Mouse (Mus musculus): ENCODE results near the gene St6galnac5. TPM values are rescaled to one million over a fixed set of nuclear protein-coding genes. Genes with fewer than 3 reads are reported as not detected.
A peak's percentile ranks its signal among the peaks of the same experiment; 100 is the strongest.

Gene St6galnac5
- polyA plus RNA-seq, 1 experiment from 2014 or later: 0.11 TPM

- ATAC-seq (replicated peaks; ENCODE audit: extremely low read depth, insufficient read depth, low FRiP score): no peak
Measured at GRCm38 (mm10) chr3:152929256-152929787, 52.7 kb downstream of the St6galnac5 start.

GRCm38 (mm10) chr3:152928287-152928975 is 53.6 kb downstream of the St6galnac5 start:
- H3K9me3 ChIP-seq (replicated peaks; ENCODE audit: control insufficient read depth, low read length): no peaks in the 10 kb centered on the region
- H3K4me2 ChIP-seq (ENCODE audit: low read depth, low read length): peak overlapping the region; percentile 38
- H3K27ac ChIP-seq (ENCODE audit: low read length): peak overlapping the region; percentile 66; the same call in 1 of the 2 replicates
- peak overlapping the region; percentile 7; the same call in 1 of the 2 replicates for H3K9ac ChIP-seq (ENCODE audit: low read length)
- peak; percentile 41; the same call in 1 of the 2 replicates for ATAC-seq (replicated peaks; ENCODE audit: extremely low read depth, insufficient read depth, low FRiP score)
- no peak overlapping the region for H3K4me3 ChIP-seq (ENCODE audit: low read length)
- H3K36me3 ChIP-seq (ENCODE audit: control insufficient read depth, insufficient read depth): no peaks in the 10 kb centered on the region
- no peaks in the 10 kb centered on the region for H3K27me3 ChIP-seq (ENCODE audit: control insufficient read depth, insufficient read depth, low read length)
- 50% methylated on average over 13 of the region's 13 CpGs for WGBS
- peaks cover 6% of the 10 kb centered on the region; the same call in 1 of the 2 replicates for H3K4me1 ChIP-seq (ENCODE audit: control insufficient read depth, insufficient read depth, low read length)

More at GRCm38 (mm10) chr3:152929256-152929787, 52.7 kb downstream of the St6galnac5 start:
- peaks cover 6% of the 10 kb centered on the region; the same call in 1 of the 2 replicates for H3K4me1 ChIP-seq (ENCODE audit: control insufficient read depth, insufficient read depth, low read length)
- H3K9me3 ChIP-seq (replicated peaks; ENCODE audit: control insufficient read depth, low read length): no peaks in the 10 kb centered on the region
- H3K4me3 ChIP-seq (ENCODE audit: low read length): no peak overlapping the region
- H3K27ac ChIP-seq (ENCODE audit: low read length): peak overlapping the region; percentile 10; the same call in 1 of the 2 replicates
- no peak overlapping the region for H3K9ac ChIP-seq (ENCODE audit: low read length)
- peak overlapping the region; percentile 38 for H3K4me2 ChIP-seq (ENCODE audit: low read depth, low read length)
- 72% methylated on average over 10 of the region's 10 CpGs for WGBS
- H3K36me3 ChIP-seq (ENCODE audit: control insufficient read depth, insufficient read depth): no peaks in the 10 kb centered on the region
- H3K27me3 ChIP-seq (ENCODE audit: control insufficient read depth, insufficient read depth, low read length): no peaks in the 10 kb centered on the region

DNA sequence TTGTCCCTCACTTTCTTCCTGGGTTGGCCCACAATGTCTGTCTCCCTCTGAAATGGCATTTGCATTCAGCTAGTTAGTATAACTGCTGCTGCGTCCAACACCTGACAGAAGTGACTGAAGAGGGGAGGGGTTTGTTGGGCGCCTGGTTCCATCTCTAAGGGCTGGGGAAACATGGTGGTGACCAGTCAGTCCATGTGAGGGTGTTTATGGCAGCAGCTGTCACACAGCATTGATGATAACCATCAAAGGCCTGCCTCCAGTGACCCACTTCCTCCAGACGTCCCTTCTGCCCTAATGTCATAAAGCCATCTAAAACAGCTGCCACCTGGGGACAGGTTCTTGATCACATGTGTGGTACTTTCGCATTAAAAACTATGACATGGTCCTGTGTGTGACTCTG is 55.9 kb downstream of the St6galnac5 start:
- no peak for ATAC-seq (replicated peaks; ENCODE audit: extremely low read depth, insufficient read depth, low FRiP score)
- Histone ChIP-seq H3K4me2 (ENCODE audit: low read depth, low read length) (no peak overlapping the region), H3K9ac (ENCODE audit: low read length) (no peak overlapping the region), H3K36me3 (ENCODE audit: control insufficient read depth, insufficient read depth) (no peaks in the 10 kb centered on the region), H3K27me3 (ENCODE audit: control insufficient read depth, insufficient read depth, low read length) (no peaks in the 10 kb centered on the region), H3K9me3 (replicated peaks; ENCODE audit: control insufficient read depth, low read length) (no peaks in the 10 kb centered on the region), H3K4me3 (ENCODE audit: low read length) (no peak overlapping the region), H3K4me1 (ENCODE audit: control insufficient read depth, insufficient read depth, low read length) (peaks cover 6% of the 10 kb centered on the region; the same call in 1 of the 2 replicates), H3K27ac (ENCODE audit: low read length) (no peak overlapping the region)
- 63% methylated on average over 4 of the region's 4 CpGs for whole genome bisulfite sequencing

DNA sequence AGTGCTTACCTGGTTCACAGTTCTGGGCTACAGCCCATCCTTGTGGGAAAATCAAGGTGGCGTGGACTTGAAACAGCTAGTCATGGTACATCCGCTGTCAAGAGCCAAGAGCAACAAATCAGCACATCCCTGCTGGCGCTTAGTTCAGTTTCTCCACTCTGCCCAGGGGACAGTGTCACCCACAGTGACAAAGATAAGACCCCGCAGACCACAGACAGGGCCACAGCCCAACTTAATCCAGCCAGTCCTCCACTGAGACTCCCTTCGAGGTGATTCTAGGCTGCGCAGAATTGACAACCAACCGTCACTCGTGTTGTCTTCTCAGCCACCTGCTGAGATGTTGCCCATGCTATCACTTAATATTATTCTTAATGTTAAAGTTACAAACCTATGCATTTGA is 56.7 kb downstream of the St6galnac5 start:
- Histone ChIP-seq H3K4me3 (ENCODE audit: low read length) (no peak overlapping the region), H3K27me3 (ENCODE audit: control insufficient read depth, insufficient read depth, low read length) (no peaks in the 10 kb centered on the region), H3K9ac (ENCODE audit: low read length) (no peak overlapping the region), H3K36me3 (ENCODE audit: control insufficient read depth, insufficient read depth) (no peaks in the 10 kb centered on the region), H3K27ac (ENCODE audit: low read length) (no peak overlapping the region), H3K4me1 (ENCODE audit: control insufficient read depth, insufficient read depth, low read length) (peaks cover 6% of the 10 kb centered on the region; the same call in 1 of the 2 replicates), H3K9me3 (replicated peaks; ENCODE audit: control insufficient read depth, low read length) (no peaks in the 10 kb centered on the region), H3K4me2 (ENCODE audit: low read depth, low read length) (no peak overlapping the region)
- no peak for ATAC-seq (replicated peaks; ENCODE audit: extremely low read depth, insufficient read depth, low FRiP score)
- 72% methylated on average over 8 of the region's 8 CpGs for WGBS

GRCm38 (mm10) chr3:152923530-152923929 is 58.5 kb downstream of the St6galnac5 start:
- ATAC-seq (replicated peaks; ENCODE audit: extremely low read depth, insufficient read depth, low FRiP score): no peak
- Histone ChIP-seq H3K4me1 (ENCODE audit: control insufficient read depth, insufficient read depth, low read length) (peaks cover 2% of the 10 kb centered on the region; the same call in 1 of the 2 replicates), H3K9me3 (replicated peaks; ENCODE audit: control insufficient read depth, low read length) (no peaks in the 10 kb centered on the region), H3K36me3 (ENCODE audit: control insufficient read depth, insufficient read depth) (no peaks in the 10 kb centered on the region), H3K27me3 (ENCODE audit: control insufficient read depth, insufficient read depth, low read length) (no peaks in the 10 kb centered on the region), H3K9ac (ENCODE audit: low read length) (no peak overlapping the region), H3K27ac (ENCODE audit: low read length) (no peak overlapping the region), H3K4me3 (ENCODE audit: low read length) (no peak overlapping the region), H3K4me2 (ENCODE audit: low read depth, low read length) (no peak overlapping the region)
- 58% methylated on average over 15 of the region's 15 CpGs for WGBS

DNA sequence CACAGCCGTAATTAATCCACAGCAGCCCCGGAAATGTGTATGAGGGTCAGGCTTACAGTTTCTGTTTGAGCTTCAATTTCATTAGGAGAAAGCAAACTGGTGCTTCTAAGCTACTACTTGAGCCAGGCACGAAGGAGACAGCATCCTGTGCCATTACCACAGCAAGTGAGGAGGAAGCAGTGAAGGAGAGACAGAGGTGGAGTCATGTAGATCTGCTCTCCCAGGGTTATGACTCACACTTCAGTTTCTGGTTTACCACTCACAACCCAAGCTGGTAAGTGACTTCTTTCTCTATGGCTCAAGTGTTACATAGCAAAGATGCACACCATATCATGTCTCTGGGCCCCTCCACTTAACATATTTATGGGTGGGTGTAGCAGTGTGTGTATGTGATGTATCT is 61.7 kb downstream of the St6galnac5 start:
- Histone ChIP-seq H3K27me3 (ENCODE audit: control insufficient read depth, insufficient read depth, low read length) (no peaks in the 10 kb centered on the region), H3K9ac (ENCODE audit: low read length) (no peak overlapping the region), H3K27ac (ENCODE audit: low read length) (no peak overlapping the region), H3K9me3 (replicated peaks; ENCODE audit: control insufficient read depth, low read length) (no peaks in the 10 kb centered on the region; the same call in 1 of the 2 replicates), H3K4me2 (ENCODE audit: low read depth, low read length) (no peak overlapping the region), H3K36me3 (ENCODE audit: control insufficient read depth, insufficient read depth) (no peaks in the 10 kb centered on the region), H3K4me3 (ENCODE audit: low read length) (no peak overlapping the region), H3K4me1 (ENCODE audit: control insufficient read depth, insufficient read depth, low read length) (no peaks in the 10 kb centered on the region)
- ATAC-seq (replicated peaks; ENCODE audit: extremely low read depth, insufficient read depth, low FRiP score): no peak
- WGBS: 68% methylated on average over 3 of the region's 3 CpGs

- Histone ChIP-seq H3K27me3 (ENCODE audit: control insufficient read depth, insufficient read depth, low read length) (no peaks in the 10 kb centered on the region), H3K4me2 (ENCODE audit: low read depth, low read length) (no peak overlapping the region), H3K4me1 (ENCODE audit: control insufficient read depth, insufficient read depth, low read length) (no peaks in the 10 kb centered on the region), H3K4me3 (ENCODE audit: low read length) (no peak overlapping the region), H3K36me3 (ENCODE audit: control insufficient read depth, insufficient read depth) (no peaks in the 10 kb centered on the region), H3K9me3 (replicated peaks; ENCODE audit: control insufficient read depth, low read length) (no peaks in the 10 kb centered on the region; the same call in 1 of the 2 replicates), H3K27ac (ENCODE audit: low read length) (no peak overlapping the region), H3K9ac (ENCODE audit: low read length) (no peak overlapping the region)
- WGBS: 66% methylated on average over 10 of the region's 10 CpGs
- ATAC-seq (replicated peaks; ENCODE audit: extremely low read depth, insufficient read depth, low FRiP score): no peak
Measured at GRCm38 (mm10) chr3:152919101-152919500, 62.9 kb downstream of the St6galnac5 start.

GRCm38 (mm10) chr3:152917579-152917978 is 64.5 kb downstream of the St6galnac5 start:
- ATAC-seq (replicated peaks; ENCODE audit: extremely low read depth, insufficient read depth, low FRiP score): no peak
- H3K36me3 ChIP-seq (ENCODE audit: control insufficient read depth, insufficient read depth): no peaks in the 10 kb centered on the region
- 75% methylated on average over 8 of the region's 8 CpGs for WGBS

DNA sequence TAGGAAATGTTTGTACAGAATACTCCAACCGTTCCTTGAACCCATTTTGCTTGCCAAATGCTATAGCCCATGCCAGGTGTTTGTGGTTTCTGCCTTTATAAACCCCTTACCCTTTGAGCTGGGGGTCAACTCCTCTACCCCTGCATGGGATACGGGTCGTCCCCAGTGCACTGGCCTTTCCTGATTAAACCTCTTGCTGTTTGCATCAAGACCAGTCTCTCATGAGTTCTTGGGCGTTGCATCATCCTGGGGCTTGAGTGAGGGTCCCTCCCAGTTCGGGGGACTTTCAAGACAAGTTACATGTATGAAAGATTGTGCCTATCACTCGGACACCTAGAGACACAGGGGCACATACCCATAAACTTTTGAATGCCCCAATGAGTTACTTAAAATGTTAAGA is 67.7 kb downstream of the St6galnac5 start:
- no peak overlapping the region for H3K4me3 ChIP-seq (ENCODE audit: low read length)
- H3K36me3 ChIP-seq (ENCODE audit: control insufficient read depth, insufficient read depth): no peaks in the 10 kb centered on the region
- H3K4me2 ChIP-seq (ENCODE audit: low read depth, low read length): no peak overlapping the region
- no peak for ATAC-seq (replicated peaks; ENCODE audit: extremely low read depth, insufficient read depth, low FRiP score)
- no peak overlapping the region for H3K9ac ChIP-seq (ENCODE audit: low read length)
- H3K27me3 ChIP-seq (ENCODE audit: control insufficient read depth, insufficient read depth, low read length): no peaks in the 10 kb centered on the region
- no peaks in the 10 kb centered on the region for H3K4me1 ChIP-seq (ENCODE audit: control insufficient read depth, insufficient read depth, low read length)
- no peak overlapping the region for H3K27ac ChIP-seq (ENCODE audit: low read length)
- no peaks in the 10 kb centered on the region; the same call in 1 of the 2 replicates for H3K9me3 ChIP-seq (replicated peaks; ENCODE audit: control insufficient read depth, low read length)
- WGBS: 87% methylated on average over 6 of the region's 6 CpGs

More at GRCm38 (mm10) chr3:152917579-152917978, 64.5 kb downstream of the St6galnac5 start:
- Histone ChIP-seq H3K9ac (ENCODE audit: low read length) (no peak overlapping the region), H3K9me3 (replicated peaks; ENCODE audit: control insufficient read depth, low read length) (no peaks in the 10 kb centered on the region; the same call in 1 of the 2 replicates), H3K27ac (ENCODE audit: low read length) (no peak overlapping the region), H3K4me3 (ENCODE audit: low read length) (no peak overlapping the region), H3K27me3 (ENCODE audit: control insufficient read depth, insufficient read depth, low read length) (no peaks in the 10 kb centered on the region), H3K4me2 (ENCODE audit: low read depth, low read length) (no peak overlapping the region), H3K4me1 (ENCODE audit: control insufficient read depth, insufficient read depth, low read length) (no peaks in the 10 kb centered on the region)

Data from heart, embryonic 16.5 days (tissue).